Mouse (Mus musculus) forelimb bud, embryonic 11.5 days (tissue): Measurements from ENCODE around the gene Il1rapl1.

Experiments used
- DNase-seq: peaks from one replicate; pipeline ENCODE4 v3.0.0-alpha.2; 2012; ENCODE audit warnings: low read depth, low spot score

The Il1rapl1 gene

DNA sequence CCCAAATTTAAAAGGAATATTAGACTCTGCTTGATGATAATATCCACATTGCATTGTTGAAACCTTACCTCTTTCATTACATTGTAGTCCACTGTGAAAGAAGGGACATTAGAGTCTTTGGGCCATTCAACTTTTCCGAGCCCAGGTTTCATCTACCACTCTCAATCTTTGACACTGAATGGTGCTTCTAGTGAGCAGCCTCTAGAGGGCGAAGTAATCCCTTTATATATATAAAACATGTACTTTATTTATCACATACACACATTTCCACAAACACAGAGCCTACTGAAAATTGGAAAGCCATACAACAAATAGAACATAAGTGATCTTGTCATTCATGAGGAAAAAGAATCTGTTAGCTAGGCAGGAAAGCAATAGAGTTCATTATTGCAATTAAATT is 459.8 kb downstream of the Il1rapl1 start:
- DNase-seq, result no peak

DNA sequence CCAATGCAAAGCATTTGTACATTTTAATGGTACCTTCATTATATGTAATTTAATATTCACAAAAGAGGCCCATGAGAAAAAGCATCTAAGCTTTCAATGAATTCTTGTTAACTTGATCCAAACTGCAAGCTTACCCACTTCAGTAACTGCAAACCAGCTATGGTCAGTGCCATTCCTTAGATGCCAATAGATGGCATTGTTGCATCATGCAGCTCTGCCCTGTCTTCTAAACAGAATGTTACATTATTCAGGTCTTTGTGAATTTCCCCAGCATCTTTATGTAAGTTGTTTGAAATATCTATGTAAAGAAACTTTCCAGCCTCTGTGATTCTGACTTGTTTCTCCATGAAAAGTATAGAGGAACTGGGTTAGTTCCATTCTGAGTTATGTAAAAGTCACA is 514.5 kb downstream of the Il1rapl1 start:
- no peak for DNase-seq

DNA sequence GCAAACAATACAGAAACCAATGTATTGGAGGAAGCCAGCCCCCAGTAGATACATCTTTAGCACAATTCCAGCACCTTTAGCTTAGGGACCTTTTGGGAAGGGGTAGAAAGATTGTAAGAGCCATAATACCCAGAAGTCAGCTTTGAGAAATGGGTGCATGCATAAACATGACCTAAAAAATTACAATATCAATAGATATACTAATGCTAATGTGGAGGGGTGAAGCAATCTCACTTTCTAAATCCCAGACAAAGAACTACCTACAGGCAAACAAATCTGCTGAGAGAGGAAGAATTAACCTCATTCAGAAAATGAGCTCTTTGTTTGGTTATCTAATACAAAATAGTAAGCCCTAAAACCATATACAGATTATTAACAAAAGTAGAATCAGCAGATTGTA is 607.4 kb downstream of the Il1rapl1 start:
- no peak for DNase-seq

DNA sequence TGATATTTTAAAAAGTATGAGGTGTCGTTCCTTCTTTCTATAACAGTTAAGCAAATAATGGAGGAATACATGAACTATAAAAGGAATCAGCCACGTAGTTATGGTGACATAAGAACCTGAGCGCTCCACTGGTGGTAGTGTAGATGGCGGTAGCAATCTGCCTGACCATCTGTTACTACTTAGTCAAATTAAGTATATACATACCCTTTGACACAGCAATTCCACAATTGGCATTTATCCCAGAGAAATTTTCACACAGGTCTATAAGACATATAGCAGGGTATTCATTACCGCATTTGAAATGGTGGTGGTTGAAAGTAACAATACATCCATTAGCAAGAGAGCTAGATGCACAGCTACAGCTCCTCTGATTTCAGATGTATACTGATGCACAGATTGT is 612.8 kb downstream of the Il1rapl1 start:
- DNase-seq, result no peak

DNA sequence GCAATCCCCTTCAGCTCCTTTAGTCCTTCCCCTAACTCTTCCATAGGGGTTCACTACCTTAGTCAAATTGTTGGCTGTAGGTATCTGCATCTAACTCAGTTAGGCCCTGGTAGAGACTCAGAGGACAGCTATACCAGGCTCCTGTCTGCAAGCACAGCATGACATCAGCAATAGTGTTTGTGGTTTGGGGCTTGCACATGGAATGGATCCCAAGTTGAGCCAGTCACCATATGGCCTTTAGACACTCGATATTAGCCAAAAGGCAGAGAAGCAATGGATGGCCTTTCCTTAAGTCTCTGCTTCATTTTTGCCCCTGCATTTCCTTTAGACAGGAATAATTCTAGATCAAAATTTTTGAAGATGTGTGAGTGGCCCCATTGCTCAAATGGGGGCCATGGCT is 632.0 kb downstream of the Il1rapl1 start:
- no peak for DNase-seq

DNA sequence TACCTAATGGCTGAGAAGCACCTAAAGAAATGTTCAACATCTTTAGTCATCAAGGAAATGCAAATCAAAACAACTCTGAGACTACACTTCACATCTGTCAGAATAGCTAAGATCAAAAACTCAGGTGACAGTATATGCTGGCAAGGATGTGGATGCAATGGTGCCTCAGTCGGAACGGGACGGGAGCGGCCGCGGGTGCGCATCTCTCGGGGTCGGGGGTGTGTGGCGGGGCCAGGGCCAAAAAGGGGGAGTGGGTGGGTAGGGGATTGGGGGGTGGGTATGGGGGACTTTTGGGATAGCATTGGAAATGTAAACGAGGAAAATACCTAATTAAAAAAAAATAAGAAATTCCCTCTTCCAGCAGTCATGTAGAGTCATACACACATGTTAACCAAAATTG is 877.3 kb downstream of the Il1rapl1 start:
- DNase-seq, result peak; percentile 100

DNA sequence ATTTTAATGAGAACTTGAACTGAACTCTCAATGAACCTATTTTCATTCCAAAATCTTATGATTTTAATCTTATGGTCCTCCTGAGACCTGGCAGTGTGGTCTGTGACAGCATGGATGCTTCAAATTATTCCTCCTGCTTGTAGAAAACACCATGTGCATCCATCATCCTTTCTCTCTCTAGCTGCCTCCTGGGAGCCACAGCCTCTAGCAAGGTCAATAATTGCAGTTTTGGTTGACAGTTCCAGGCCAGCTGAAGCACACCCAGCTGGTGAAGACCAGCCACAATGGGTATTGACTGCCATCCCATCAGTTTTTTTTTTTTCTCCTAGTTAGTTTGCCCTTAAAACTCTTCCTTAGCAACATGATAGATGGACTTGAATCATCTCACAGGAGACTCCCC is 890.2 kb downstream of the Il1rapl1 start:
- DNase-seq, result no peak

DNA sequence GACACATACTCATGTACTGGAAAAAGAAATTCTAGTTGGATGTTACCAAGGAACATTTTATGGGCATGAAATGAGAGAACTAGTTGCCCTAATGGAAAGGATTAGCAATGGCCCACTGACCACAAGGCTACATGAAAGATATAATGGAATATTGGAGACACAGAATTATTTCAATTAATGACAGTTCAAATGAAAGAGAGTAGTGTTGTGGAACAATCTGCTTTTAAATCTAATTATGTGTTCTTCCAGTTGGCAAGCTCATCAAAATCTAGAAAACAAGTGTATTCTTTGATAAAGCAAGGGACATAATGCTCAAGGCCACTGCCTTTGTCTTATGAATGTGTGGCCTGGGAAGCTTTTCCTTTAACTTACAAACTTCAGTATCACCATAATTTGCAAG is 1113.1 kb downstream of the Il1rapl1 start:
- no peak for DNase-seq

DNA sequence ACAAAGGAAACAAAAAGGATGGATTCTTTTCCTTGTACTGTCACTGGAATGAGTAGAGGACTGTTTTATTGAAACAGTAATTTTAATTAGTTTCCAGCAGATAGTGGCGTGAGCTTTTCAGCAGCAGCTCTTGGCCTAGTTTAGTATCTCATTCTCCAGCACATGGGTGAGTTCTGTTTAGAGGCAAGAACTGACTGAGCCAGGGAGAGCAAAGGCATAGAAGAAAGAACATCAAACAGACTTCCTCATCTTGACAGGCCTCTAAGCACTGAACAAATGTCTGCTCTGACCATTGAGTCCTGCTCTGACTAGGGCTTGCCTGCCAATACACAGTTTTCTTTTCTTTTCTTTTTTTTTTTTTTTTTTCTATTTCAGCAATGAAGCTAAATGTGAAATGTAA is 1160.3 kb downstream of the Il1rapl1 start:
- DNase-seq, result no peak

DNA sequence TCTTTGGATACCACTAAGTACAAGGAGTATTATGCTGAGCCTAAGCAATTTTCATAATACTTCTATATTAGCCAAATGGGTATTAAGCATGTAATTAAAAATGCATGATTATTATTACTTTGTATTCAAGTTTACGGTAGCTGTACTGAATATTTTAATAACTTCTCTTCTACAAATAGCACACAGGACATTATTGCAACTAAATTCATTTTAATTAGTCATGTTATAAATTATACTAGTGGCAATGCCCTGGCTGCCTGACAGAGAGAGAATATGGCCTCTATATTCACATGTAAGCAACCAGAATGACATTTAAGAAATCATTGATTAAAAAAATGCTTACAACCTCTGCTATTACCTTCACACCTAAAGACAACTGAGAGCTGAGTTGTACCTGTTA is 1160.8 kb downstream of the Il1rapl1 start:
- DNase-seq, result no peak

DNA sequence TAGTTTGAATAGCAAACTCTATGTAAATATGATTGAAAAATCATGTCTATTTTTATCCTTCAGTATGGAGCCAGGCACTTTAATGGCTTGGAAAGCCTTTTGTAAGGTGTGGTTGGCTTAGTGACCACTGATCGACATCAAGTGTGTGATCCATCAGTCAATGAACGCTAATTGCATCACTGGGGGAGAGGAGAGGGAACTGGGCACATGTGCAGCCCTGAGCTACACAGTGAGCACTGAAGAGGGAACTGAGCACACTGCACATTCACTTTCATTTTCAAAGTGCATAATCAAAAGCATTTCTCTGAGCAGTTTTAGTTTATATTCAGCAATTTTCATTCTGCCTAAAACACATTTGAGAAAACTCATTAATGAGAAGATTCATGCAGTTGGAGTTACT is 1164.5 kb downstream of the Il1rapl1 start:
- DNase-seq, result no peak

DNA sequence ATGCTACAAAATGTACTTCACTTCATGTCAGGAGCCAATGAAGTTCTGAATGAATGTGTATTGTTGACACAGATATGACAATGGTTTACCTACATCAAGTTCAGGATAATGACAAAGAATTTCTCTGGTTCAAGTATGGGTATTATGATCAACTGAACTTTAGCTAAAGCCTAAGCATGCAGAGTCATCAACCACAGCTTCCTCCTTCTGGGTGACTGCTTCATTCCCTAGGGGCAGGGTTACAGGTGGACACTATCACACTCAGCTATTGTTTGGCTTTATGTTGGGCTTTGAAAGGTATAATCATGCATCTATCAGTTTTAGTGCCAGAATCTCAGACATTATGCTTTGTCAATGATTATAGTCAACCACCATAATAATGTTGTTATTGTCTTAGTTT is 1166.3 kb downstream of the Il1rapl1 start:
- no peak for DNase-seq

DNA sequence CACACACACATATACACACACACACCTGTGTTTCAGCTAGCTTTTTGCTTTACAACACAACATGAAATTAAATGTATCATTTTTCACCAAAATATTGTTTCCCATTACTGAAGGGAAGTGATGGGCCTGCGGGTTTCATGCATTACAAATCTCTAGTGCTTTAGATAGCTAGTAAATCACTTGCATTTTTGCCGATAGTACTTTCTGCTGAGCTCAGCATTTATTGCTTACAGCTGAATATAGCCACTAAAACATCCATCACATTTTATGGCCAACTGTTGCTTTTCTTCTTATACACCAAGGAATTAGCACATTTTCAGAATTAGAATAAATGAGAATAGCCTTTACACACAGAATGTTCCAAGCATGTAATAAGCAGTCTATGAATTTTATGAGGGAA is 1260.6 kb downstream of the Il1rapl1 start:
- no peak for DNase-seq

DNA sequence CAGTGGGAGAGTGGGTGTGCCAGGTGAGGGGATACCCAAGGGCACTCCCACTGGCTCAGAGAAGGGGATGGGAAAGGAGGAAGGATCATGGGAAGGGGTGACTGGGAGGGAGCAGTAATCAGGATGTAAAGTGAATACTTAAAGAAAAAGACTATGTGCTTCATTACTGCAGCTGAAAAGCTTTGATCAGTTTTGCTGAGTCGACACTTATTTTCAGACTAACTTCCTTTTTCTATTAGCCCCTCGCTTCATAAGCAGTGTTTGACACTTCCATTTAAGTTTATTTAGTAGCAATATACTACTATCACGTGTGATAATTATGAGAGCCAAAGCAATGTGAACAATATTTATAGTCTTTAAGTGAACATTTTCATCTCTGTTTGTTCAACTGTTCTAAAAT is 1307.2 kb downstream of the Il1rapl1 start:
- no peak for DNase-seq

DNA sequence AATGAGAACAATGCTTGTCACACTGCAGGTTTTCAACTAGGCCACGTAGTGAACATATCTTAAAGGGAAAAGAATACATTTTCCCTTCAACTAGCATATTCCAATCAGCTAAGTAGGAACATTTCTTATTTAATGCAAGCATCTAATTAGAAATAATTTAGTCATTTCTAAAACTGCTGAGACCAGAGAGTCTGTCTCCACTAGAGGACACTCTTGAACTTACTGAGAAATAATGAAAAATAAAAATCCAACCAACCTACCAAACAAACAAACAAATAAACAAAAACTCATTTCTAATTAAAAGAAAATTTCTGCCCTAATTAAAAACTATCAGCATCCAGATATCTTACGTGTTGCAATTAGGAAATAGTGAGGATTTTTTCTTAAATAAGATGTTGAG is 1312.7 kb downstream of the Il1rapl1 start:
- no peak for DNase-seq

DNA sequence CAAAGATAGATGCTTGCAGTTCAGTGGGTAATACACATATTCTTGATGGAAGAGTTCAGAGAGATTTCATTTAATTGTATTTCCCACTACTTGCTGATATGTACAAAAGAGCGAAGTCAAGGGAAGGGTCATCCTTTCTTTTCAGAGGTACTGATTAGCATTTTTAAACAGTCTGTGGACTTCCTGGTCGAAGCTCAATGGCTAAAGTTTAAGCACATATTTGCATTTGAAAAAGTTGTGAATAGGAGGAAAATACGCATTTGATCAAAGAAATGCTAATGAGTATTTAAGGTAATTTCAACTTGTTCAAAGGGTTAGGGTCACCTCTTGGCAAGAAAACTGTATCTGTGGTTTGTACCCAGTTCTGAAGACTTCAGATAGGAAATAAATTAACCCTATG is 1386.6 kb downstream of the Il1rapl1 start:
- DNase-seq, result no peak
